Mouse (Mus musculus) heart, adult 2 months (tissue): ENCODE data around the gene Sarnp. TPM values are rescaled to one million over a fixed set of nuclear protein-coding genes. Genes with fewer than 3 reads are reported as not detected.

Experiments
- DNase-seq, 2 experiments: peaks; one replicate each; pipeline ENCODE4 v3.0.0; 2021
- H3K27ac ChIP-seq: fragments of 200-600 bp; 2 replicates; pipeline ENCODE4 v1.8.1; 2022
- H3K27me3 ChIP-seq: fragments of 200-500 bp; 2 replicates; pipeline ENCODE4 v1.6.1; 2012; ENCODE audit warnings: mild to moderate bottlenecking, low read length, inconsistent platforms, mixed read lengths; ENCODE audit not compliant: control insufficient read depth, insufficient read depth
- H3K36me3 ChIP-seq: fragments of 200-500 bp; 2 replicates; pipeline ENCODE4 v1.6.1; 2012; ENCODE audit warnings: low read length, inconsistent platforms; ENCODE audit not compliant: control insufficient read depth, insufficient read depth
- H3K4me1 ChIP-seq: fragments of 200-500 bp; 2 replicates; pipeline ENCODE4 v1.6.1; 2011; ENCODE audit warnings: low read length; ENCODE audit not compliant: control insufficient read depth, insufficient read depth
- H3K4me3 ChIP-seq: fragments of 200-600 bp; 2 replicates; pipeline ENCODE4 v1.8.1; 2022
- H3K79me2 ChIP-seq: fragments of 200-500 bp; replicated peaks from 2 replicates; pipeline ENCODE4 v1.6.1; 2012; ENCODE audit warnings: mild to moderate bottlenecking, inconsistent platforms, low read length, moderate library complexity, mixed read lengths; ENCODE audit not compliant: control insufficient read depth, insufficient read depth
- H3K9ac ChIP-seq: fragments of 200-500 bp; 2 replicates; pipeline ENCODE4 v1.6.1; 2012; ENCODE audit warnings: low read depth, mild to moderate bottlenecking, control low read depth, inconsistent platforms, low read length, mixed read lengths
- CTCF ChIP-seq: fragments of 200-600 bp; IDR thresholded peaks from 2 replicates; pipeline ENCODE4 v1.8.1; 2022; ENCODE audit warnings: antibody characterized with exemption, mild to moderate bottlenecking, moderate library complexity
- EP300 ChIP-seq: fragments of 200-500 bp; IDR thresholded peaks from 2 replicates; pipeline ENCODE4 v1.6.1; 2011; ENCODE audit warnings: low read depth, low read length, control low read depth; ENCODE audit not compliant: insufficient read depth
- POLR2A ChIP-seq: fragments of 200-500 bp; IDR thresholded peaks from 2 replicates; pipeline ENCODE4 v1.6.1; 2011; ENCODE audit warnings: mild to moderate bottlenecking, low read depth, low read length, control low read depth; ENCODE audit not compliant: insufficient read depth
- WGBS: fragments of 180-500 bp; shearing (Covaris S2); methylation state at CpG from one replicate; pipeline ENCODE4 v1.1.7; 2018; 5-methylcytosine and 5-hydroxymethylcytosine counted together
- intact Hi-C: fragments of 180-260 bp; cut with DNase I; formaldehyde crosslinking; loops from one replicate; pipeline ENCODE4 v1.15.1; 2025
- polyA plus RNA-seq: library from polyadenylated mRNA; depleted of rRNA; stranded (reverse); fragments of >200 nt; gene quantifications from 2 replicates; pipeline ENCODE4 v1.2.3, GENCODE M21; 2012
- total RNA-seq, 2 experiments: library from RNA; stranded (reverse); gene quantifications; 2 replicates each; pipeline ENCODE4 v1.2.3; 2021

Sarnp gene
- total and polyA plus RNA-seq, 3 experiments = 14.3 to 43.4 (median 37.2) TPM

DNA sequence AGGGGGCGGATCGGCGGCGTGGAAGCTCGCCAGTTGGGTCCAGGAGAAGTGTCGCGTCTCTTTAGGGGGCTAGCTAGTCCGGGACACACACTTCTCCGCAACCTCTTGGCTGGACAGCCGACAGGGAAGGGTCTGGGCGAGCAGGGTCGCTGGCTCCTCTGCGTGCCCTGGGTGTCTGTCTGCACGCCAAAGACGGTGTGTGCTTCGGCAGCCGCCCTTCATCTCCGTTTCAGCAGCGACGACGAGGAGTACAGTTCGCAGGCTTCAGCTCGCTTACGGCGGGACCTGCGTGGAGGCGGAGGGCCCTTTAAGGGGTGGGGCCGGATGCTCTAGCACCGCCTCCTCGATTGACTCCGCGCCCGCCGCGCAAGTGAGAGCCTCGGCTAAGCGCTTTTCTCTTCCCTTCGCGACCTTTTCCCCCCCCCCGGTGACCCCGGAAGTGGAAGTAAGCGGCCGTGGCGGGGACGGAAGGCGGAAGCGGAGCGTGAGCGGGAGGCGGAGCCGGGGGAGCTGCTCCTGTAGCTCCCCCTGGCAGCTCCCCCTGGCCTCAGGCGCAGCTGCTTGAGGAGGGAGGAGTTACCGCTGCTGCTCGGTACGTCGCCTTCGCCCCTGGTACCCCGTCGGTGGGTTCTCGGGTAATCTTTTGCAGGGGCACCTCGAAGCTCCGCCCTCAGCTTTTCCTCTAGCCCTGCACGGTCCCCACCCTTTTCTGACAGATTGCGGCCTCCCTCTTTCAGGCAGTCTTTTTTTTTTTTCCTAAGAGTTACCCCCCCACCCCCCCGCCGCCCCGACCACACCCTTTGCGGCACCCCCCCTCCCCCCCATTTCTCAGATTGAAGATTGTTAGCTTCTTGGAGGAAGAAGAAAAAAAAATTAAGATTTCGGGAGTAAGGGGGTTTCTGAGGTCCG lies 11.8 kb upstream of the Sarnp start:
- Histone ChIP-seq H3K27ac (peak overlapping the region; percentile 91), H3K36me3 (peaks cover 25% of the 10 kb centered on the region), H3K9ac (peak overlapping the region; percentile 88), H3K27me3 (no peaks in the 10 kb centered on the region), H3K4me1 (peaks cover 15% of the 10 kb centered on the region), H3K4me3 (peak overlapping the region; percentile 82), H3K79me2 (peaks cover 5% of the 10 kb centered on the region)
- DNase-seq = peak; percentile 96 to 98
- under 1% methylated on average over 68 of the region's 70 CpGs for WGBS
- intact Hi-C loops = loop anchor here (1.0 to 10.0 kb wide), 3 partner anchors 33 to 261 kb away; partner anchors contain the start of genes Rpl41 and Zc3h10
- TF ChIP-seq EP300 (0 out of 2 replicates have a peak, but pooled peaks have one; percentile 8), POLR2A (peak; percentile 74), CTCF (peak; percentile 53)

DNA sequence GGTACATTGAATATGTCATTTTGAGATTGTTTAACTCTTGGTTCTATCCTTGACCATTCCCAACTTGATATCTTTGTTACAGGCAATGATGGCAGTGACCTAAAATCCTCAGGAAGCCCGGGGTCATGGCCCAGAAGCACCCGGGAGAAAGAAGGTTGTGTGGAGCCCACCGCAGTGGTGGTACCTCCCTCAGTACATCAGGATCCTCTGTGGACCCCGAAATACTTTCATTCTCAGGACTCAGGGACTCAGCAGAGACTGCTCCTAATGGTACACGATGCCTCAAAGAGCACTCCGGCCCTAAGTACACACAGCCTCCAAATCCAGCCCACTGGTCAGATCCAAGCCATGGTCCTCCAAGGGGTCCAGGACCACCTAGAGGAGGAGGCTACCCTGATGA lies 11.0 kb upstream of the Sarnp start:
- intact Hi-C loops = loop anchor here (2.0 to 10.0 kb wide), 3 partner anchors 15 to 261 kb away; partner anchors contain the start of genes Ormdl2, Rpl41 and Zc3h10
- peaks cover 15% of the 10 kb centered on the region for H3K4me1 ChIP-seq

DNA sequence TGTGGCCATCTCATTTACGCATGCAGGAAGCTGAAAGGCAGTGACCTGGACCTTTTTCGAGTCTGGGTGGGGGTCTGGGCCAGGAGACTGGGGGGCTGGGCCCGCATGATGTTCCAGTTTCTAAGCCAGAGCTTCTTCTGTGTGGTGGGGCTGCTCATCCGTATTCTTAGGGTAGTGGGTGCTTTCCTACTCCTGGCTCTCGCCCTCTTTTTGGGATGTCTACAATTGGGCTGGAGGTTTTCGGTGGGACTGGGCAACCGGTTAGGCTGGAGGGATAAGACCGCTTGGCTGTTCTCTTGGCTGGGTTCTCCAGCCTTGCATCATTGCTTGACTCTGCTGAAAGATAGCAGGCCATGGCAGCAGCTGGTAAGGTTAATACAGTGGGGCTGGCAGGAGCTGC lies 10.1 kb upstream of the Sarnp start:
- no peak overlapping the region; the same call in 1 of the 2 replicates for H3K27ac ChIP-seq
- intact Hi-C loops = loop anchor here (2.0 to 10.0 kb wide), 3 partner anchors 14 to 262 kb away; partner anchors contain the start of genes Ormdl2, Rpl41 and Zc3h10
- TF ChIP-seq POLR2A (no peak), EP300 (no peak), CTCF (no peak)

More for the DNA sequence above, 11.0 kb upstream of the Sarnp start:
- Histone ChIP-seq H3K36me3 (peaks cover 27% of the 10 kb centered on the region), H3K9ac (peak overlapping the region; percentile 30), H3K79me2 (peaks cover 5% of the 10 kb centered on the region), H3K4me3 (peak overlapping the region; percentile 82), H3K27ac (peak overlapping the region; percentile 49), H3K27me3 (no peaks in the 10 kb centered on the region)
- DNase-seq = no peak
- TF ChIP-seq POLR2A = no peak
- TF ChIP-seq EP300 = no peak
- no peak for TF ChIP-seq CTCF
- WGBS = 28% methylated on average over 6 of the region's 6 CpGs

GRCm38 (mm10) chr10:128820217-128820616 lies 3.1 kb downstream of the Sarnp start:
- 86% methylated on average over 4 of the region's 4 CpGs for WGBS

More for the DNA sequence above, 10.1 kb upstream of the Sarnp start:
- H3K9ac ChIP-seq = peak overlapping the region; percentile 52
- peaks cover 5% of the 10 kb centered on the region for H3K79me2 ChIP-seq
- no peak for DNase-seq
- H3K36me3 ChIP-seq = peaks cover 27% of the 10 kb centered on the region
- no peaks in the 10 kb centered on the region for H3K27me3 ChIP-seq
- H3K4me1 ChIP-seq = peaks cover 15% of the 10 kb centered on the region
- peak overlapping the region; percentile 82 for H3K4me3 ChIP-seq
- 51% methylated on average over 8 of the region's 8 CpGs for WGBS

GRCm38 (mm10) chr10:128821358-128822056 lies 4.4 kb downstream of the Sarnp start, which contains the start of gene Ormdl2:
Gene Ormdl2 (minus strand): TSS chr10:128821645.
- Histone ChIP-seq H3K27ac (peak within 1 kb of the TSS; percentile 93), H3K79me2 (peaks cover 2% of the 10 kb centered on the region), H3K36me3 (peaks cover 8% of the 10 kb centered on the region), H3K4me3 (peak within 1 kb of the TSS; percentile 98), H3K9ac (peak within 1 kb of the TSS; percentile 78), H3K4me1 (peaks cover 2% of the 10 kb centered on the region), H3K27me3 (no peaks in the 10 kb centered on the region)
- intact Hi-C loops = loop anchor here (2.0 to 5.0 kb wide), 2 partner anchors 15 to 74 kb away; partner anchors contain the start of gene Pym1
- DNase-seq = peak; percentile 99
- WGBS = under 1% methylated on average over 46 of the region's 46 CpGs
- TF ChIP-seq CTCF (peak; percentile 9; the same call in 1 of the 2 replicates), EP300 (no peak), POLR2A (peak; percentile 66)

More at GRCm38 (mm10) chr10:128820217-128820616, 3.1 kb downstream of the Sarnp start:
- Histone ChIP-seq H3K27ac (no peak overlapping the region), H3K4me1 (peaks cover 2% of the 10 kb centered on the region), H3K79me2 (peaks cover 2% of the 10 kb centered on the region), H3K36me3 (peaks cover 10% of the 10 kb centered on the region), H3K27me3 (no peaks in the 10 kb centered on the region), H3K4me3 (no peak overlapping the region), H3K9ac (no peak overlapping the region)
- intact Hi-C loops = loop anchor here (2.0 to 5.0 kb wide), 2 partner anchors 13 to 73 kb away; partner anchors contain the start of gene Pym1
- TF ChIP-seq POLR2A (no peak), CTCF (no peak), EP300 (no peak)
- no peak for DNase-seq
